Mouse (Mus musculus): Measurements from ENCODE around the gene Mia2. TPM values are rescaled to one million over a fixed set of nuclear protein-coding genes. Genes with fewer than 3 reads are reported as not detected.

The Mia2 gene
- polyA plus RNA-seq, 1 experiment: 73.7 TPM

DNA sequence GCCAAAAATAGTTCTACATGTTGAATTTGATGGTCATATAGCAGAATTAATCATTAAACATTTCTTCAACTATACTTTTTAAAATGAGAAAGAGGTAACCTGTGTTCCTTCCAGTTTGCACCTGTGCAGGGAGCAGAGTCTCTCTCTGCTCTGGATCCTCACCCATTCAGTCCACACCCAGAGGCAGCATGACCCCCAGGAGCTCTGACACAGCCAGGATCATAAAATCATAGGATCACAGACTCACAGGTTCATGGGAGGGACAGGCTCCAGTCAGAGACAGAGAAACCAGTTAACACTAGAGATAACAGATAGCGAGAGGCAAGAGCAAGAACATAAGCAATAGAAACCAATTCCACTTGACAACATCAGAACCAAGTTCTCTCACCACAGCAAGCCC is 112.2 kb downstream of the Mia2 start:
- Histone ChIP-seq H3K9me3 (replicated peaks; ENCODE audit: control insufficient read depth, insufficient read depth, low read length, poor library complexity, severe bottlenecking) (peaks cover 5% of the 10 kb centered on the region), H3K9ac (ENCODE audit: low read depth, poor library complexity, severe bottlenecking) (no peak overlapping the region), H3K27me3 (ENCODE audit: control insufficient read depth, insufficient read depth, low read length, poor library complexity, severe bottlenecking) (no peaks in the 10 kb centered on the region), H3K27ac (ENCODE audit: insufficient read depth, low read length) (no peak overlapping the region), H3K4me3 (ENCODE audit: low read depth, low read length) (no peak overlapping the region), H3K4me1 (ENCODE audit: control insufficient read depth, insufficient read depth, low read length) (no peaks in the 10 kb centered on the region), H3K36me3 (ENCODE audit: control insufficient read depth, insufficient read depth, low read length, poor library complexity, severe bottlenecking) (peaks cover 9% of the 10 kb centered on the region; the same call in 1 of the 2 replicates)
- TF ChIP-seq POLR2A (IDR thresholded peaks at IDR 0.05; ENCODE audit: insufficient read depth, low read length) (no peak), CTCF (IDR thresholded peaks at IDR 0.05; ENCODE audit: low read depth, low read length) (no peak), EP300 (IDR thresholded peaks at IDR 0.05; ENCODE audit: insufficient read depth, low read depth, low read length) (no peak)

DNA sequence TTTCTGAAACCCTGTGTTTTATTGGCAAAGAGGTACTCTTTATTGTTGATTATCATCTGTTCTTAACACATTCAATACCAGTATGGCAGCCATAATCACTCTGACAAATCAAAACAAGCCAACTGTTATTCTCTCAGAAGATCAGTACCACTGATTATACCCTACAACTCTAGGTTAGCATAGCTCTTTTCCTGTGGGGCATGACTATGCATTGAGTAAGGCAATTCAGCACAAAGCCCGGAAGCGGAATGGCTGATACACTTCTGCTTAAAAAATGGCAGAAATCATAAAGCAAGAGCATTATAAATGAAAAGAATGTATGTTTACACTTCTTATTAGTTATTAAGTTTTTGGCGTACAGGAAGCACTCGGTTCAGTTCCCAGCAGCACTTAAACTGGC is 120.6 kb downstream of the Mia2 start:
- no peaks in the 10 kb centered on the region for H3K36me3 ChIP-seq (ENCODE audit: control insufficient read depth, insufficient read depth, low read length, poor library complexity, severe bottlenecking)
- H3K27me3 ChIP-seq (ENCODE audit: control insufficient read depth, insufficient read depth, low read length, poor library complexity, severe bottlenecking): no peaks in the 10 kb centered on the region
- H3K4me1 ChIP-seq (ENCODE audit: control insufficient read depth, insufficient read depth, low read length): no peaks in the 10 kb centered on the region
- no peak overlapping the region for H3K27ac ChIP-seq (ENCODE audit: insufficient read depth, low read length)
- TF ChIP-seq EP300 (IDR thresholded peaks at IDR 0.05; ENCODE audit: insufficient read depth, low read depth, low read length) (no peak), CTCF (IDR thresholded peaks at IDR 0.05; ENCODE audit: low read depth, low read length) (no peak), POLR2A (IDR thresholded peaks at IDR 0.05; ENCODE audit: insufficient read depth, low read length) (no peak)
- no peak overlapping the region for H3K9ac ChIP-seq (ENCODE audit: low read depth, poor library complexity, severe bottlenecking)
- peaks cover 7% of the 10 kb centered on the region for H3K9me3 ChIP-seq (replicated peaks; ENCODE audit: control insufficient read depth, insufficient read depth, low read length, poor library complexity, severe bottlenecking)
- no peak overlapping the region for H3K4me3 ChIP-seq (ENCODE audit: low read depth, low read length)

DNA sequence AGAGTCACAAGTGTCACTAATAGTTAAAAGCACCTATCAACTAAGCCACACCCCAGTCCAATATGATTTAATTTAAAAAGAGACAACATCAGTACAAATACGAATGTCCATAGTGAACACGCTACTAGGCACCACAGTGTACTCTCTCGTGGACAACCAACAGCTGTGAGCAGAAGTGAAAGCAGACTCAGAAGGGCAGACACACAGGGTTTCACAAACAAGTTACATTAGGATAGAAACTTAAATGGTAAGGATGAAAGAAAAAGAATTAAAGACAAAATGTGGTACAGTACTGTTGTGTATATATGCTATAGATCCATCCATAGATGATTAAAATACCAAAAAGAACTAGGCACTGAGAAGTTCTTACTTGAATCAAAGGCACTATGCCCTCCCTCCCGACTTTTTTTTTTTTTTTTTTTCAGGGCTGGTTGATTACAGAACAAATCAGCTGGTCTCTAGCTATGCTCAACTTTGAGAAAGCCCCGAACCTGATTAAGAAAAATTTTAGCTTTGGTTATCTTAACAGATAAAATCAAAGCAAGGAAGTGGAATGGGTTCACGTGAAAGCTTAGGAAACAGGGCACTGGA is 121.2 kb downstream of the Mia2 start:
- H3K36me3 ChIP-seq (ENCODE audit: control insufficient read depth, insufficient read depth, low read length, poor library complexity, severe bottlenecking): no peaks in the 10 kb centered on the region
- TF ChIP-seq CTCF (IDR thresholded peaks at IDR 0.05; ENCODE audit: low read depth, low read length) (no peak), POLR2A (IDR thresholded peaks at IDR 0.05; ENCODE audit: insufficient read depth, low read length) (no peak), EP300 (IDR thresholded peaks at IDR 0.05; ENCODE audit: insufficient read depth, low read depth, low read length) (no peak)

DNA sequence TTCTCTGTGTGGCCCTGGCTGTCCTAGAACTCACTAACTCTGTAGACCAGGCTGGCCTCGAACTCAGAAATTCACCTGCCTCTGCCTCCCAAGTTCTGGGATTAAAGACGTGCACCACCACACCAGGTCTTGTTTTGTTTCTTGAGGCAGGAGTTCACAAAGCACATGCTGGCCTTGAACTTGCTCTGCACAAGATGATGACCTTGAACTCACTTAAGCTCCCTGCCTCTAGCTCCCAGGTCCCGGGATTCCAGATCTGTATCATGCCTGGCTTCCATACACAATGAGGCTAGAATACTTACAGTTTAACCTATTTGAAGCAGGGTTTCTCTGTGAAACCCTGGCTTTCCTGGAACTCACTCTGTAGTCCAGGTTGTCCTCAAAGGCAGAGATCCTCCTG is 121.7 kb downstream of the Mia2 start:
- Histone ChIP-seq H3K36me3 (ENCODE audit: control insufficient read depth, insufficient read depth, low read length, poor library complexity, severe bottlenecking) (no peaks in the 10 kb centered on the region), H3K4me3 (ENCODE audit: low read depth, low read length) (no peak overlapping the region), H3K4me1 (ENCODE audit: control insufficient read depth, insufficient read depth, low read length) (no peaks in the 10 kb centered on the region), H3K27me3 (ENCODE audit: control insufficient read depth, insufficient read depth, low read length, poor library complexity, severe bottlenecking) (no peaks in the 10 kb centered on the region), H3K9ac (ENCODE audit: low read depth, poor library complexity, severe bottlenecking) (no peak overlapping the region), H3K9me3 (replicated peaks; ENCODE audit: control insufficient read depth, insufficient read depth, low read length, poor library complexity, severe bottlenecking) (peaks cover 7% of the 10 kb centered on the region), H3K27ac (ENCODE audit: insufficient read depth, low read length) (no peak overlapping the region)
- no peak for TF ChIP-seq POLR2A (IDR thresholded peaks at IDR 0.05; ENCODE audit: insufficient read depth, low read length)
- no peak for TF ChIP-seq EP300 (IDR thresholded peaks at IDR 0.05; ENCODE audit: insufficient read depth, low read depth, low read length)
- TF ChIP-seq CTCF (IDR thresholded peaks at IDR 0.05; ENCODE audit: low read depth, low read length): no peak

More for the DNA sequence above, 121.2 kb downstream of the Mia2 start:
- Histone ChIP-seq H3K27ac (ENCODE audit: insufficient read depth, low read length) (no peak overlapping the region), H3K4me1 (ENCODE audit: control insufficient read depth, insufficient read depth, low read length) (no peaks in the 10 kb centered on the region), H3K9me3 (replicated peaks; ENCODE audit: control insufficient read depth, insufficient read depth, low read length, poor library complexity, severe bottlenecking) (peaks cover 7% of the 10 kb centered on the region), H3K27me3 (ENCODE audit: control insufficient read depth, insufficient read depth, low read length, poor library complexity, severe bottlenecking) (no peaks in the 10 kb centered on the region), H3K4me3 (ENCODE audit: low read depth, low read length) (no peak overlapping the region), H3K9ac (ENCODE audit: low read depth, poor library complexity, severe bottlenecking) (no peak overlapping the region)

DNA sequence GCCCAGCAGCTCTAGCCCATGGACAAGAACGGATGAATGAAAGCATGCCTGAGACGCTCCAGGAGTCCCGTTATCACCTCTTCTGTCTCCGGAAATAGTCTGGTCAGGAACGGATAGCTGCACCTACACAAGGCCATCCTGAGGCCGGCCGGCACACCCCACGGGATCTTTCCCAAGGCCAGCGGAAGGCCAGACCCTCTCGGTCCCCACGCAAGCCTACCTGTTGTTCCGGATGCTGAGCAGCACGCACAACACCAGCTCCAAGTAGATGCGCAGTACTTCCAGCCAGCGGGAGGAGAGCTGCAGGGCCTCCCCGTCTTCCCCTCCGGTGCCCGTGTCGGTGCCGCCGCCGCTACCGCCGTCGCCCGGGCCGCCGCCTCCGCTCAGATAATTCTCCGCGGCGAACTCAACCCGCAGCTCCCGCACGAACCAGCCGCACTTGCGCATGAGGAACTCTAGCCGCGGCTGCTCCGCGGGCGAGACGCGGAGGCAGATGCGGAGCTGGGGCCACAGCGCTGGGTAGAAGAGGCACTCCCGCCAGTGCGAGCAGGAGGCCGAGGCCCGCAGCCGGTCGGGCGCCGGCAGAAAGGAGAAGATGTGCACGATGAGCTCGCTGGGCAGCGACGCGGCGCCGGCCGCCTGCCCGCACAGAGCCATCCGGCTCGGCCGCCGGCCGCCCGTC is 123.2 kb downstream of the Mia2 start:
- no peaks in the 10 kb centered on the region for H3K36me3 ChIP-seq (ENCODE audit: control insufficient read depth, insufficient read depth, low read length, poor library complexity, severe bottlenecking)
- no peak overlapping the region for H3K27ac ChIP-seq (ENCODE audit: insufficient read depth, low read length)
- H3K4me3 ChIP-seq (ENCODE audit: low read depth, low read length): peak overlapping the region; percentile 83
- no peaks in the 10 kb centered on the region for H3K9me3 ChIP-seq (replicated peaks; ENCODE audit: control insufficient read depth, insufficient read depth, low read length, poor library complexity, severe bottlenecking)
- H3K4me1 ChIP-seq (ENCODE audit: control insufficient read depth, insufficient read depth, low read length): no peaks in the 10 kb centered on the region
- peak overlapping the region; percentile 60 for H3K9ac ChIP-seq (ENCODE audit: low read depth, poor library complexity, severe bottlenecking)
- no peaks in the 10 kb centered on the region for H3K27me3 ChIP-seq (ENCODE audit: control insufficient read depth, insufficient read depth, low read length, poor library complexity, severe bottlenecking)
- TF ChIP-seq EP300 (IDR thresholded peaks at IDR 0.05; ENCODE audit: insufficient read depth, low read depth, low read length) (no peak), CTCF (IDR thresholded peaks at IDR 0.05; ENCODE audit: low read depth, low read length) (no peak), POLR2A (IDR thresholded peaks at IDR 0.05; ENCODE audit: insufficient read depth, low read length) (no peak)

Data from ES-Bruce4 (cell line).